Mouse (Mus musculus) spleen, adult 18-20 months (tissue): ENCODE data around the gene Opcml.

Experiments used
- DNase-seq, 2 experiments: peaks; one replicate each; pipeline ENCODE4 v3.0.0; 2022; ENCODE audit warnings: mixed read lengths in 2 of 2

Opcml gene

DNA sequence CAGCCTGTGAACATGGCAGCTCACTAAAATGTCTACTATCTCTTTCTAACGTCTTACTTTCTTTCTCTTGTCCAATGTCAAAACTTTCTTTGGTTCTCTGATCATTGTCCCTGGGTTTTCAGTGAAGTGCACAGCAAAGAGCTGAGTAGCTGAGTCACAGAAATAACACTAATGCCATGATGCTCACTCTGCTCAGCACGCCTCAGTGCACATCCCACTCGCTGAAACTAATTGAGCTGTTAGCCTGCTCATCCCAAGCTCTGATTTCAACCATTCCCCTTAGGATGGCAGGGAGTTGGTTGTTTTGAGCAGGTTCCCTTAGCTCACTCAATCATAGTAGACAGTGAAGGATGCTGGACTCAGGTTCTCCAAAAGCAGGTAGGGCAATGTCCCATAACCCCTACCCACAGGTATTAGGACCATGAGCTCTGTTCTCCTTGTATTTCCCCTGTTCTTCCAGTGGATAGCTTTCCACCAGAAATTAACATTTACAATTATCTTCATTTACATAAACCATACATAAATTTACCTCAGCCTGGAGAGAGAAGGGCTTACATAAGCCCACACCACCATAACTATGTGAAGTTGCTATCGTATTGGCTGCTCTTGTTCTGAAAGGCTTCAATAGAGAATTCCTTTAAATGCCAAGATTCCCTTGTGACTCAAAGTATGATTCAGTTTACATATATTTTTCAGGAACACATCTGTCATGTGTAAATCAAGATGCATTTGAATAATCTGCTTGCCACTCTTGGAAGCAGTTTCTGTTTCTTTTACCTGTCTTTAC is 655.9 kb downstream of the Opcml start:
- no peak for DNase-seq

DNA sequence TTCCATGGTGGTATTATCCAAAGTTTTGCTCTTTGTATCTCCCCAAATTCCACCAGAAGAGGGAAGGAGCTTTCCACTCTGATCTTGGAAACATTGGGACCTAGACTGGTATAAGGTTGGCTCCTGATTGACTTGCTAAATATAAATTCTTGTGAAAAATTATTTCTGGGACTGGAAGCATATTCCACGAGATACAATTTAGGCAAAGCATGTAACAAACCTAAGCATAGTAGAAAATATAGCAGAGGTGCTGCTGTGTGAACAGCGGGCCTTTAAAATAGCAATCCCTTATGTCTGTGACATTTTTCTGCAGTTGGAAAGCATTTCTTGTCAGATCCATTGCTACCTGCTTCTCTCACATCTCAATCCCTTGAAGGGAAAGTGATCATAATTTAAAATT is 661.9 kb downstream of the Opcml start:
- no peak for DNase-seq

DNA sequence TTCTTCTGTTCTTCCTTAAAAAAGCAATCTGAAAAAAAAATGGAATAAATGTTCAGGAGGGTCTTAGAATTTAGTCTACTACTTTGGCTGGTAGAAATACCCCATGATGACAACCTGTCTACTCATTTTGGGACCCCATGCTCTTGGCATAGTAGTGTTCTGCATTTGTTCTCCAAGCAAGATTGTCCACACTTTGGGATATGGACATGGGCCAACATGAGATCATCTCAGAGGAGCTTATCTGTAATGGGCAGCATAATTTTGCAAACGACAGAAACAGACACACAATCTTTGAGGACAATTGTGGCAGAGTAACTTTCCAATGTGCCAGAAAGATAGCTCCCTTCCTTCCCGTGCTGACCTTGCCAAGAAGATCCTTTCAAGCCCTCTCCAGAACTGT is 662.5 kb downstream of the Opcml start:
- DNase-seq, result no peak

DNA sequence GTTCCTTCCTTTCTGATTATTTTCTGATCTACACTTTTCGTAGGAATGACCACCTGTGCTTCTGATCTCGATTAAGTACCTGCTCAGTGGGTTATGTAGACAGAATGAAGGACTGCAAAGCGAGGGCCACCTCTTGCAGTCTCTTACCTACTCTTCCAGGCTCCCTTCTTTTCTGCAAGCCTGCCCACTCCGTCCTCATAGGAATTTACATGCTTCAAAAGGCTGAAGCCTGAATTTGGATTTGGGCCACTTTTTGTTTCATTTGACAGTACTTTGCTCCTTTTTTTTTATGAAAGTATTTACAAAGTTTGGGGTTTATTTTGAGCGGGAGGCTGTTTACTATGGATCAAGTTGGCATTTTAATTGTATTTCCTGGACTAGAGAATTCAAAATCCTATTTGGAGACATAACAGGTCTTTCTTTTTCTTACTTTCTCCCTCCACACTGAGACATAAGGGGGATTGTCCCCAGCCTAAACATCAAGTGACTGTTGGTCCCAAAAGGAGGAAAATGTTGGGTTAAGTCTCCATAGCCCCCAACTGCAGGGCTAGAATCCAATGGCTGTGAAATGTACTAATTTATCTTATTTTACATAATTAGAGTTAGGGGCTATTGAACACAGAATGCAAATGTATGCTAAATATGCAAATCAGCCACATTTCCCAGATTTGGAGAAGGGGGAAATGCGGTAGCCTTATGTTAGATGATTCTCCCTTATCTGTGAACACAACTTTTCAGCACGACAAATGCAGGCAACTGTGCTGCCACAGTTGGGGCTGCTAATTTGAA is 667.6 kb downstream of the Opcml start:
- no peak for DNase-seq

DNA sequence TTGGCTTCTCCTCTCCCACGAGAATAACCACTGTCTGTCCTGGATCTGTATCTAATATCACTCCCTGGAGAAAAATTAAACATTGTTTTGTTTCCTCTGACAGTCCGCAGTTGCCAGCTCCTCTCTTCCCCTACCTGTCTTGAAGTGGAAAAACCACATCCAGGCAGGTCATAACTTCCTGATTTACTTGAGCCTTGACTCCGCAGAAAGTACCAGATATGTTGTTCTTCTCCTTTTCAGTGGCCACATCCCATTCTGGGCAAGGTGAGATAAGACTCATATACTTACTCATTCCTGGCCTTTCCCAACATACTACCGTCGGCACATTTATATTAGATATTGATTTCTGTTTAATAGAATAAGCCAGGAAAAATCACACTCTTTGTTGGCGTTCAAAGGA is 673.0 kb downstream of the Opcml start:
- DNase-seq, result no peak

DNA sequence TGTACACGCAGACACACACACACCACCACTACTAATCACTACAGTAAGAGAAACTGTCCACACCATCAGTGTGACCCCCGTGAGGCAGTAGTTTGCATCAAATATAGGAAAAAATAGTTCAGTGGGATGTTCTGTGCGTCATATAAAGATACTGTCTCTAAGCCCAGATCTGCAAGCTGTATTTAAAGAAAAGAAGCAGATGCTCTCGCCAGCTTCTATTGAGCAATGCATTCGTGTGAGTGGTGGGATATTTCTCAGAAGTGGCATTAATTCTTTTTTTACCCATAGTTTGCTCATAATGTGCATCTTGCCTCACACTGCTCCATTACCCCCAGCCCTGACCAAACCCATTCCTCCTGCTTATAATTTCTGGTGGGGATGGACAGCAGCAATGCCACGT is 678.8 kb downstream of the Opcml start:
- no peak for DNase-seq

DNA sequence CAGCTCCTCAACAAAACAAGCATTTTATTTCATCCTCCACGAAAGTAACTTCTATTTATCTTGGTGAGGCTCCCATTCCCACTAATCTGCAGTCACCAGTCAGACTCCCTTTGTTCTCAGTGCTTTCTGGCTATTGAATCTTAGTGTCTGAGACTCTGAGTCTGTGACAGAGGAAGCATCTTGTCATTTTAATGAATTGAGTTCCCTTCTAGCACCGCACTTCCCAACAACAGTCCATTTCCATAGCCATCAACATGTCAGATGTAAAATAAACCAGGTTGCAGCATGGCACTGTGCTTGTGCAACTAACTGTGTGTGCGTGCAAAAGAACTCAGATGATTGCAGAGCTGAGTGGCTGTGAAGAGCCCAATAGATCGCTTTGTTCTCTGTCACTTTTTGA is 680.9 kb downstream of the Opcml start:
- DNase-seq, result no peak

DNA sequence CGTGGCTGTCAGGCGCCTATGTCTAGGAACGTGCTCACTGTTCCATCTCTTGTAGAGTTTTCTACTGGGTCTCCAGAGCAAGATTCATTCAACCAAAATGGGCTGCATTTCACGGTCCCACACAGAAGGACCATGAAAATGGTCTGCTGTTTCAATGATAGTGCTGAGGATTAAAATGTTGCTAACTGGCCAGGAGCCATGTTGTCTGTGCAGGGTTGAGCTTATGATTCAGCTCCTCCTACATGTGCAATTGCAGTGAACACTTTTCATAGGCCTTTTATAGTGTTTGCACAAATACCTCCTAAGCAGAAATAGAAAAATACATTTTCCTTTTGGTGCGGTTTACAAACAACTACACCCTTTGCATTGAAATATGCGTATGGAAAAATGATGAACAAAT is 684.0 kb downstream of the Opcml start:
- no peak for DNase-seq

DNA sequence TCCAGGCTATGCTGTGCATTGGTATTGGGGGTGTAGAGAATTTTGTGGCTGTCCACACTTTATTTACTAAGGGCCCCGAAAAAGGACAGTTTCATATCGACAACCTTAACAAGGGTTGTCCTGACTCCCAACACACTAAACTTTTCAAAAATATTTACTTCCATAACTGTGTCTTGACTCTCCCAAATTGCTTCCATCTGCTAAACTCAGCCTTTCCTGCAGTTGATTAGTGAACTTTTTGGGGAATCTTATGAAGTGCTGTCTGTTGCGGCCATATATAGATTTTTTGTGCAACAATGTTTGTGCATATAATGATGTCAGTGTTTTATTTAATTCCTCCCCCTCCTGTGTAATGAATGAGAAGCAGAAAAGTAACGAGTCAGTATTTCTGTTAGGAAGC is 690.7 kb downstream of the Opcml start:
- DNase-seq, result no peak

DNA sequence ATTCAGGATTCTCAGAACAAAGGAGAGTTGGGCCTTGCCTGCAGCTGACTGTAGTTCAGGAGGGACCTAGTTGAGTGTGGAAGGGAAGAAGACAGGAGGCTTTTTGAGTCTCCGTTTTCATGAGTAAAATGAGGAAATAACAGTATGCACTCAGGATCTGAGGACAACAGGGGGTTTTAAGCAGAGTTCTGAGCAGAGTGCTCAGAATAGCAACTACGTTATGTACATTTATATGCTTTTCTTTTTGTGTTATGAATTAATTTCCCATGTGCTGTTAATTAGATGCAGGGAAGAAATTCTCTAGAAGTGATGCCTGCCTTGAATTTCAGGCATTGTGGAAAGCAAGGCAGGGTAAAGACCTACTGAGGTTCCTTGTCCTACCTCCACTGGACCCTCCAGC is 697.9 kb downstream of the Opcml start:
- DNase-seq, result no peak

DNA sequence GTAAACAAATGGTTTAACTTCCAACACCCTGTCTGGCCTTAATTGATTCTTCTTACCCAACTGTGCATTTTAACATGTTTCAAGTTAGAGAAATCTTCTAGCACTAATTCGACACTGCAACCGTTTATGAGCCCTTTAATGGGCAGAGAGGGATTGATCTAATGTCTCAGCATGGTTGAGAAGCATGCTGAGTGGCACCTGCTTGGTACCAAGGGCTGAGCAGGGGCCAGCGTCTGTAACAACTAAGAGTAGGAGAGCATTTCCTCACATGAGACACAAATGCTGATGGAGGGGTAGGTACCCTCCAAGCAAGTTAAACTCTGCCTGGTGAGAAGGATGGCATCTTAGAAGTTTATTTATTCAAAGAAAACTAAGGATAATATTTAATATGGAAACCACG is 699.3 kb downstream of the Opcml start:
- DNase-seq, result no peak

DNA sequence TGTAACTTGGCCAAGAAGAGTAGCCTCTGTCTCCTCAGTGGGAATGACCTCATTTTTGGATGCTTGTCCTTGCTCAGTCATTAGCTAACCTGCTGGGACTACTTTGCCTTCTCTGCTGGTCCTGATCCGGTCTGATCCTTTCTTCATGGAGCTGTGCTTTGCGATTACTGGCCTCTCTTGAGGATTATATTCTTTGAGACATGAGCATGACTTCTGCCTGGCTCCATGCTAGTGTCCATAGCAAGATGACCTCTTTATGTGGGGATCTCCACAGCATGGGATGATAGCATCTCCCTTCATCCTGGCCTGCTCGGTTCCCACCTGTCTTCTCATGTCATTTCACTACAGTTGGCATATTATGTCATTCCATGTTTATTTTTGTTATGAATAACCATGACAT is 699.8 kb downstream of the Opcml start:
- no peak for DNase-seq

DNA sequence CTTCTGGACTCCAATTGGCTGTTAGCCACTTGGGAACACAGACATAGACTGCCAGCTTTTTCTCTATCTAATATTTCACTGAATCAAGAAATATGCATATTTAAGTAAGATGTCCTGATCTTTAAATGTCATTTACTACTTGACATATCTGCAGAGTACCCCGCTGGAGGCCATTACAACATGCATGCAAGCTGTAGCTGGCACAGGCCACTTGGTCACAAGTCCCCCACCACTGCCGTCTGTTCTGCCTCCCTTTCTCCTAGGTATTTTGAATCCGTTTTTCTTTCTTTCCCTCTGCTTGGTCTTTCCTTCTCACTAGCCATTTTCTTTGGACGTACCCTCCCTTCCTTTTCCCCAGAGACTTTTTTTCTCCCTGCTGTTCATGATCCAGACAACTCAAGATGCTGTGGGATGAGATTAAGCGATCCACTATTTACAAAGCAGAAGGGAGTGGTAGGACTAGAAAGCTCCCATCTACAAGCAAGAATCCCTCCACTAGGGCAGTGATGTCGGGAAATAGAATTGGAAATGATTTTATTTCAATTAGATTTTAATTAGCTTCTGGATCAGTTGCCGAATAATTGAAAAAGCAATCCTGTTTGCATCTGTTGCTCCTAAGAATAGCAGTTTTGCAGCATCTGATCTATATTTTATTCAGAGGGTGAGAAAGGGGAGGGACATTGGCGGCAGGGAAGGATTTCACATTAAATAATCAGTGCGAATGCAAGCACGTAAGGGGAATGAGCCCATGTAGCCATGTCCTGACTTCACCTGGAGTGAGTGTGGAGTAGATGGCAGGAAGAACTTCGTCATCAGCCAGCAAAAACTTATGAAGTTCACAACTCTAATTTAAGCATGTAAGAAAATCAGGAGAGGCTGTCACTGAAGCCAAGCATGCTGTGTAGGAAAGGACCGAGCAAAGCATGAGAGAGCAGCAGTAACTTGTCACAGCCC is 709.5 kb downstream of the Opcml start:
- no peak for DNase-seq

DNA sequence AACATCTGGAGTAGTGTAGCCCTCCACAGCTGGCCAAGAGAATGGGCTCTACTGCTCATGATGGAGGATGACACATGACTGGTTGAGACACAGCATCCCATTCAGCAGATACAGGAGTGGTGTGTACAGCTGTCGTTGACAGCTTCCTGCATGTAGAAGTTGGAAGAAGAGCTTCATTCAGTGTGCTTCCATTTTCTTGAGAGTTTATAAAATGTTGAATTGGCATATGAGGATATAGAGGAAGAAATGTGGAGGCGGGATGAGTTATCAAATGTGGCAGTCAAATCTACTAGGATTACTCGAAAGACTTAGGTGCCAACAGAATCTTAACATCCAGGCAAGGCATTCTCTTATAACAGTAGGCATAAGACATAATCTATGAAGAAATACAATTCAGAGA is 723.3 kb downstream of the Opcml start:
- DNase-seq, result no peak

DNA sequence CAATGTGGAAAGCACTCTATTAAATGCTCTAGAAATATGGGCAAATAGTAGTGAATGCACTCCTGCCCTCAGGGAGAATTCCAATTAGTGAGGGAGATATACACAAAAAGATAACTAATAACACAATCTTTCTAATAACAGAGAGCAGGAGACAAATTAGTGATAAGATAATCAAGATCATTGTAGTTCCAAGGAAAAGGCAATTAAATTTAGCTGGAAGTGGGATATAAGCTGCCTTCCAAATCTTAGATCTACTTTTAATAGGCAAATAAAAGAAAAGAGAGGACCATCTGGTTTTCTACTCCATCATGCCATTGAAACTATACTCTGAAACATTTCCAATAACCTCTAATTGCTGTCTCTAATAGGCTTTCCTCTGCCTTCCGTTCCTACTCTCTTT is 742.6 kb downstream of the Opcml start:
- DNase-seq, result no peak

DNA sequence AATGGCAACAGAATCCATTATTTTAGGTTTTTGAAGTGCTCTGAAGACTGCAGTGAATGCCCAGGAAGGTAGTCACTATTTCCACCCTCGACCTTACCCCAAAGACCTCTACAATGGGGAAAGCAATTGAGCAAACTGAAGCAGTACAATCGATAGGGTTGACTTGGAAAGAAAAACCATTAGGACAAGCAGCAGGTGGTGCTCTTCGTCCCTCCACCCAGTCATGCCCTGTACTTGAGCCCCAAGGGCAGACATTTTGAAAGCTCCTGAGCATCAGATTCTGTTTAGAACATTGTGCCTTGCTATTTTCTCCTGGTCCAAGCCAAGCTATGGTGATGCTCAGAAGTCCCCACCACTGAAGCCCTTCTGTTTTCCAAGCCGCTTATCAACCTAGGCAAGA is 744.4 kb downstream of the Opcml start:
- DNase-seq, result no peak

DNA sequence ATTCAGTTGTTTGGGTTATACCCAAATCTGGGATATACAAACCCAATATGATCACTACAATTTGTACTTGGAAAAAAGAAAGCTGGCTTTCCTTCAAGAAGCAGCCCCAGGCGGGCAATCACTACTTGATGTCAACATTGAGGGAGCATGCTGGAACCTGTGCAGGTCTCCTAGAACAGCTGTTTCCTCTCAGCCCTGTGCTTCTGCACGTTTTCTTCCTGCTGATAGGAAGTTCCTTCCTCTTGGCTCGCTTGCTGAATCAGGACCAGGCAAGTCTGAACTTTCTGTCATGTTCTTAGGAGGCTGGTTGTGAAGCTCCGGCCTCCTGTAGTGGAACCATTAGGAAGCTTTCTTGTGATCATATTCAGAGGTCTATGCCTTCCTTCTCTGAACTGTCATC is 746.1 kb downstream of the Opcml start:
- DNase-seq, result no peak

DNA sequence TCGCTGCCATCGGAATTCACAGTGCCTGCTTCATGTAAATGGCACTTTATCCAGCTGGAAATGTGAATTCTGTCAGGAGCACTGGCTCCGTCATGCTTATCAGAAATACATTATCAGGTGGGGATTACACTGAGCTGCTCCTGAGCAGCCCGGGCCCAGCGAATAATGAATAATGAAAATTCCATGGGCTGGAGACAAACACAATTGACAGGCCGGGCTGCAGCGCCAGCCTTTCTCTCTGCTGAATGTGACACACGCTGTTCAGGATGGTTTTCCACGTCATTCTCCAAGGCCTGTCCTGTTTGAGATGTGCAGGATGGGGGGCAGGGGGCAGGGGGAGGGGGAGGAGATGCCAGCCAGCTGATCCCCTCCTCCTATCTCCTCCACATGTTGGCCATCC is 757.6 kb downstream of the Opcml start:
- DNase-seq, result no peak

DNA sequence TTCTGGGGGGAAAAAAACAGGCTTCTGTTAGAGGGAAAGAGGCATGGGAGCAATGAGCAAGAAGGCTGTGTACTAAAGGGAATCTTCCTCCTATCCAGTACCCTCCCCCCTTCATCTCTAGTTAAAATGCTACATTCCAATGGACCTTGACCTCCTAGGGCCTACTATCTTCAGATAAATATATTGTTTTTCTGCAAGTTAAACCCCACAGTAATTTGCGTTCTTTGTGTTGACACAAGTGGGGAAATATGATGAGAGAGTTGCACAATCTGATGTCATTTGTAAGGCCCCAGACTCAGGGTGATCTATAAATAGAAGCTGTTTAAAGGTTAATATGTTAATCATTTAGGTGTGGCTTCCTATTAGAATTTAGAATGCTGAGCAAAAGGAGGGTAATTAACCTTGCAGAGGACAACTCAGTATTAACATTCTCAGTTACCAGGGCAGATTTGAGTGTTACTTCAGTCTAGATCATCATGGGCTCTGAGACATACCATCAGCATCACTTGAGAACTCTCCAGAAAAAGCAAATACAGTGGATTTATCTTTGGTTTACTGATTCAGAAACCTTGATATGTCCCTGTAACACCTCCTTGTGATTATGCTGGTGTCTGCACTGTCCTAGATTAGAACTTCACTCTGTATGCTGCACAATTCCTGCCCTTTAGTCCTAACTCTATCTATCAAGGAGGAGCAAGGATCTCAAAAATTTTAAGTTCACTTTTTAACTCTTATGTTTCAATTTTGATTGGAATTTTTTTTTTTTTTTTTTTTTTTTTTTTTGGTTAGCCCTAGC is 762.0 kb downstream of the Opcml start:
- DNase-seq, result no peak

DNA sequence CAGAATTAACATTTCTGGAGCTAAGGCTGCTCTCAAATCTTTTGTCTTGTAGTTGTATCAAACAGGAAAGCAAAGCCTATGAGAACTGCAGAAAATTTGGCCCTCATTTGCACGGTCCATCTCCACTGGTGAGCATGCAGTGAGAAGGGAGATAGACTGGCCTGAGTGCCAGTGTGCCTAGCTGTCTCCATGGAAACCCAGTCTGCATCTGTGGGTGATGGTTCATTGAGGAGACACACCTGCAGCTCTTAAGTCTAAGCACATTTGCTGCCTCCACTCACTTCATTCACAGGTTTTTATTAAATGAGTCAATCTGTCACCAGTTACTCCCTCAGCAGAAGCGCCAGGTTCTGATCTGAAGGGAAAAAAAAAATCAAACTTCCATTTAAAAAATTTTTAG is 768.1 kb downstream of the Opcml start:
- DNase-seq, result no peak

DNA sequence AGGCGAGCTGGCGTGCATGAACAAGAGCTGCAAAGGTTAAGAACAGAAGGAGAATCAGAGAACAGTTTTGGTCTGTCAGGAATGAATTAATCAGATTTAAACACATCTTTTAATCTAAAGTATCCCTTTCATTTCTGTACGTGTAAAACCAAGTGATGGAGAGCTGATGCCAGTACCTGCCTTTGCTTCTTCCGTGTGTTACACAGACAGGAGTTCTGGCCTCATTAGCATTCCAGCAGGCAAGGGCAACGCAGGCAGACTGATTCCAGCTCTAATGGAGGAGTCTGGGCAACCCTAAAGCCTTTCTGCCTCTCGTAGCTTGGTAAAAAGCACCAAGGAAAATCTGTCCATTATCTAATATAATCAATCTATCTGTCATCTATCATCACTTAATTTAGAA is 771.2 kb downstream of the Opcml start:
- DNase-seq, result no peak

DNA sequence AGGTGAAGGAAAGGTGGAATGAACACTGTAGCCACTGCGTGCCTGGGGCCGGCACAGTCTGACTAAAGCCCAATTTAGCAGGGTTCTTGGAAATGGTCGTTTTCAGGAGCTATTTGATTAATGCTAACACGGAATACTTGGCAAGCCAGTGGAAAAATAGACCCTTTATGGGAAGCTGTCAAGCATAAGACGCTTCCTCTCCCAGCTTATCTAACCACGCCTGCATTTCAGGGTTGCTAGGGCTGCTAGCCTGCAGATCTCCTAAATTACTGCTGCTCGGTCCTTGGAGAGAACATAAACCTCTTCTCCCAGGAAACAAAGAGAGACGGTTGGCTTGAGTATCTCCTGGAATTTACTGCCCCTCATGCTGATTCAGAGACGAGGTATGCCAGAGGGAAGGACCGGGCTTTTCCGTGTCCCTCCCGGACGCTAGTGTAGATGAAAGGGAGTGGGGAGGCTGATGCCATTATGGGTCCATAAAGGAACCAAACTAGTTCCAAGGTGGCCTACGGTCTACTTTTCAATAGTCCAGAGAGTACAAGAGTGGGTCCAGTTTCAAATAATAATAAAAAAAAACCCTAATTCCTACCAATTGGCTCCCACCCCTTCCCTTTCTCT is 772.6 kb downstream of the Opcml start:
- DNase-seq, result no peak
